Mouse (Mus musculus): ENCODE results near the gene Smtnl2. TPM values are rescaled to one million over a fixed set of nuclear protein-coding genes. Genes with fewer than 3 reads are reported as not detected.

The Smtnl2 gene
- total RNA-seq, 2 experiments from 2014 or later: 206 to 299 TPM

GRCm38 (mm10) chr11:72406079-72406675 is 5.3 kb downstream of the Smtnl2 start:
- DNase-seq: no peak
- intact Hi-C loops (cut with DNase I): no loop called here

DNA sequence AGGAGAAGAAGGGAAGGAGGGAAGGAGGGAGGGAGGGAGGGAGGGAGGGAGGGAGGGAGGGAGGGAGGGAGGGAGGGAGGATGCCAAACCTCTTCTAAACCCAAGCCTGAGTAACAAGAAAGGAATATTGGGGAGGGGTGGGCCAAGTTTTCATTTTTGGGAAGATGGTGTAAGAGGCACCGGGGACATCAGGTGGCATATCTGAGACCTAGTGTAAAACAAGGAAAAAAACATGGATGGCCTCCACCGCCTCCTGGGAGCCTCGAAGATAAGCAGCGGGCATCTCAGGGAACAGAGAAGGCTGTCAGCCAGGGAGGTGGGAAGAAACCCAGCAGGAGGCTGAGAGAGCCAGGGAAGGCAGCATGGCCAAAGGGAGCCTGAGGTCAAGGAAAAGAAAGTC is 6.0 kb downstream of the Smtnl2 start:
- DNase-seq: no peak
- intact Hi-C loops (cut with DNase I): no loop called here

GRCm38 (mm10) chr11:72402969-72403368 is 8.5 kb downstream of the Smtnl2 start:
- intact Hi-C loops (cut with DNase I): no loop called here
- no peak for DNase-seq

- no peak for DNase-seq
- intact Hi-C loops (cut with DNase I): no loop called here
Measured at GRCm38 (mm10) chr11:72402017-72402416, 9.5 kb downstream of the Smtnl2 start.

DNA sequence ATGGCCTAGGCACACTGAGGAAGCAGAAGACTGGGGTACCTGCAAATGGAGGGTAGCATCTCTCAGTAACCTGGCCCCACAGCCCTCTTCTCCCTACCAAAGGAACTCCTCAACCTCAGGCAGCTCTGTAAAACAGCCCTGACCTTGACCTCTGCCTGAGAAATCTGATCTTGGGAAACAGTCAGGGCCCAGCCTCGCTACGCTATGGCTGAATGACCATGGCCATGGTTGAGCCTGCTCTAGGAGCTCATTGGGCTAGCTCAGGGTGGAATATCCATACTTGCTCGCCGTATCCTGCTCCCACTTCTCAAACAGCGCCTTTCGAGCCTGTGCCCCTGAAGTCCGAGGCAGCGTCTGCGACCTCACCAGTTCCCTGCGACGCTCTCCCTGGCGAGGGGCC is 10.4 kb downstream of the Smtnl2 start:
- intact Hi-C loops (cut with DNase I): no loop called here
- DNase-seq: no peak

DNA sequence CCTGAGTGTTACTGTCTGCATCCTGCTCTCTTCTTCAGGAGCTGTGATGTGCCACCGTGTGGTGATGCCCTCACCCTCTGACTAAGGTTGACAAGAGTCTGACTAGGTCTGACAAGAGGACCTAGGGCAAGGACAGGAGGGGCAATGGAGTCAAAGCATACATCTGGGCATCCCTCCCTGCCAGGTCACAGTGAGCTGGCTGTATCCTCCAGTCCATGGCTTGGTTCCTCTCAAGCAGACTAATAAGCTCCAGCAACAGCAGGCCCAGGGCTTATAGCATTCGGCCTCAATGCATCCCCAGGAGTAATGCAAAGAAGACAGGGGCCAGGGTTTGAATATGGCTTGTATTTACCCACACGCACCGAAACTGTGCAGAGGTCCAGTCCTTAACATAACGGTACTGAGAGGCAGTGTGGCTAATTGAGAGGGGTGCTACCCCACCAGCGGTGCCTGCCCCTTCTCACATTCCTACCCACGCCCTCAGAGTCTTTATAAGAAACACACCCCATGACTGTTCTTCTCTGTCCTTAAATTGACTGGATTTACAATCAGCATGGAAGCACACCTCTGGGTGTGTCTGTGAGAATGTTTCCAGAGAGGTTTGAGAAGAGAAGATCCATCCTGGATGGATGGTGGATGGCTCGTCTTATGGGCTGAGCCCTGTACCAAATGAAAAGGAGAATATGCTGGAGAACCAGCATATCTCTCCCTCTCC is 13.5 kb downstream of the Smtnl2 start:
- intact Hi-C loops (cut with DNase I): no loop called here
- DNase-seq: no peak

DNA sequence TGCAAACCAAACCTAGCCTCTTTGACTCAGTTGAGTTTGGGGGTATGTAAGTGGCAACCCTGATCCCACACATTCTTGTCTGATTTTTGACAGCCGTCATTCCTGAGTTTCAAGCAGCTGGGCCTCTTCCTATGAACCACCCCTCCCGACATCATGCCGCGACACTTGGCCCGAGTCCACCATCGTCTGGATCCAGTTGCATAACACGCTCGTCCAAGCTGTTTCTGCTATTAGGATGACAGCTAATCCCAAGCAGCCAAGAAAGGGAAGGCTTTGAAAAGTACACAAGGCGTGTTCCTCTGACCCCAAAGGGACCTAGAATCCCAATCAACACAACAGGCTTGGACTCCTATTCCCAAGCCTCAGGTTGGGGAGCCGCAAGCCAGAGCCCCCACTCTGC is 14.4 kb downstream of the Smtnl2 start:
- intact Hi-C loops (cut with DNase I): no loop called here
- DNase-seq: peak; percentile 81 to 86

GRCm38 (mm10) chr11:72396621-72397020 is 14.9 kb downstream of the Smtnl2 start:
- intact Hi-C loops (cut with DNase I): no loop called here
- peak in 1 of 2 experiments; percentile 47 for DNase-seq

- DNase-seq: peak in 1 of 2 experiments; percentile 20
- intact Hi-C loops (cut with DNase I): no loop called here
Measured at GRCm38 (mm10) chr11:72395652-72396051, 15.9 kb downstream of the Smtnl2 start.

DNA sequence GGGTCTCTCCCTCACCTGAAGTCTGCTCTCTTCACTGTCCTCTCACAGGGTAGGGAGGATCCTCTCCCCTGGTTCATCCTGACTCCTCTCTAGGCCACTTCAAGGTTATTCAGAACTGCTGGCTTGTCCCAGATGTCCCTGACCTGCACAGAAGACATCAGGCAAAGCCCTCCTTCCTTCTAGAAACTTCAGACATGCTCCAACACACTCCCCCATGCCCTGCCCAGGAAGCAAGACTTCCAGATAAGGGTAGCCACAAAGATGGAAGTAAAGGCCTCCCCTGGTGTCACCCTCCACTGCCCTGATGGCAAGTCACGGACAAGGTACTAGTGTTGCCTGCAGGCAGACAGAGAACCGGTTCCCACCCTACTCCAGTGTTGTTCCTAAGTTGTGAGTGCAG is 16.8 kb downstream of the Smtnl2 start:
- intact Hi-C loops (cut with DNase I): no loop called here
- DNase-seq: no peak

GRCm38 (mm10) chr11:72393669-72394068 is 17.8 kb downstream of the Smtnl2 start:
- DNase-seq: peak; percentile 50 to 51
- intact Hi-C loops (cut with DNase I): no loop called here

- DNase-seq: no peak
- intact Hi-C loops (cut with DNase I): no loop called here
Measured at GRCm38 (mm10) chr11:72393243-72393642, 18.3 kb downstream of the Smtnl2 start.

DNA sequence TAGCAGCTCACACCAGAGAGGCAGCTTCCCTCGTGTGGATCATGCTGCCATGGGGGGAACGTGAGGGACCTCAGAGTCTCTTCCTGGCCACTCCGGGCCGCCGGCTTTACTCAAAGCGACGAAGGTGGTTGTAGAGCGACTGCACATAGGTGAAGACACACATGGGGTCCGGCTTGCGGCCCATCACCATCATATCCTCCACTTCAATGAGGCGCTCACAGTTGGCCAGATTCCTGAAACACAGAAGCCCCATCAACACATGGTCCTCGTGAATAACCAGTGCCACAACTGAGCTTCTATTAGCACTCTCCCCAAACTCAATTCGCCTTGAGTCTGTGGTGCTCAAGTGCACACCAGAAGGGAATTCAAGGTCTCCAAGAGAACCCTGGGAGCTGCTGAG is 20.3 kb downstream of the Smtnl2 start:
- intact Hi-C loops (cut with DNase I): no loop called here
- no peak for DNase-seq

GRCm38 (mm10) chr11:72389407-72390142 is 21.9 kb downstream of the Smtnl2 start:
- DNase-seq: peak in 1 of 2 experiments; percentile 44

GRCm38 (mm10) chr11:72388113-72388529 is 23.4 kb downstream of the Smtnl2 start:
- DNase-seq: peak in 1 of 2 experiments; percentile 31
- intact Hi-C loops (cut with DNase I): no loop called here

More at GRCm38 (mm10) chr11:72389407-72390142, 21.9 kb downstream of the Smtnl2 start:
- intact Hi-C loops (cut with DNase I): no loop called here

DNA sequence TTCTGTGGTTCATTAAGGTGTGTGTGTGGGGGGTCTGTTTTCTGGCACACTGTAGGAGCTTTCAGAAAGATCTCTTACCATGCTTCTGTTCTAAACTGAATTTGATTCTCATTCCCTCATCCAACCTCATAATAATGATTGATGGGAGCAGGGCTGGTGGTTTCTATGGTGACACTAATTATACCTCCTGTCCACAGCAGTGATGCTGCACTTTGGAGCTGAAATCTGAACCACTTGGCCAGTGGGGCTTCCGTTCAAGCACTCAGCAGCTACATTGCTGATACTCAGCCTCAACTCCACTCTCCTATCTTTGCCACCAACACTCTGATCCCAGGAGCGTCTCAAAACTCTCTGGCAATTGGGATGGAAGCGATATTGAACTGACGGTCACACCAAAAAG is 32.2 kb downstream of the Smtnl2 start:
- intact Hi-C loops (cut with DNase I): no loop called here
- no peak for DNase-seq

- DNase-seq: peak in 1 of 2 experiments; percentile 40
- intact Hi-C loops (cut with DNase I): no loop called here
Measured at GRCm38 (mm10) chr11:72378222-72378621, 33.3 kb downstream of the Smtnl2 start.

- intact Hi-C loops (cut with DNase I): no loop called here
- DNase-seq: no peak
Measured at GRCm38 (mm10) chr11:72376562-72376961, 35.0 kb downstream of the Smtnl2 start.

- intact Hi-C loops (cut with DNase I): loop anchor here (2.0 kb wide), 1 partner anchor 59 kb away; no protein-coding TSS in a partner anchor
- no peak for DNase-seq
Measured at GRCm38 (mm10) chr11:72369904-72370672, 41.4 kb downstream of the Smtnl2 start.

GRCm38 (mm10) chr11:72367934-72368674 is 43.4 kb downstream of the Smtnl2 start:
- intact Hi-C loops (cut with DNase I): loop anchor here (2.0 kb wide), 1 partner anchor 61 kb away; no protein-coding TSS in a partner anchor
- DNase-seq: no peak
